Mouse (Mus musculus) stomach, postnatal 0 days (tissue): ENCODE results near the gene Abcc3.

ENCODE experiments used
- CTCF ChIP-seq: IDR thresholded peaks from 2 replicates; pipeline ENCODE4 v1.5.1; 2016; ENCODE audit warnings: antibody characterized with exemption, low read depth, mild to moderate bottlenecking, moderate library complexity
- EP300 ChIP-seq: optimal IDR thresholded peaks from 2 replicates; pipeline ENCODE3; 2016; ENCODE audit warnings: antibody characterized with exemption

- TF ChIP-seq CTCF (no peak), EP300 (no peak)
Observed at GRCm38 (mm10) chr11:94318056-94318455, 74.7 kb downstream of the Abcc3 start.
